Mouse (Mus musculus): ENCODE results near the gene Rflna. TPM values are rescaled to one million over a fixed set of nuclear protein-coding genes. Genes with fewer than 3 reads are reported as not detected.

Gene Rflna
- polyA plus RNA-seq, 1 experiment from 2014 or later: 9.3 TPM

- Histone ChIP-seq H3K36me3 (ENCODE audit: insufficient read depth) (peaks cover 96% of the 10 kb centered on the region), H3K27me3 (ENCODE audit: insufficient read depth, low read length) (no peaks in the 10 kb centered on the region), H3K4me1 (ENCODE audit: insufficient read depth) (no peaks in the 10 kb centered on the region), H3K4me3 (ENCODE audit: low read depth, low read length) (no peak overlapping the region), H3K27ac (ENCODE audit: low read depth) (no peak overlapping the region), H3K9me3 (ENCODE audit: low read depth, low read length) (no peaks in the 10 kb centered on the region), H3K9ac (no peak overlapping the region), H3K4me2 (no peak overlapping the region)
- DNase-seq: no peak
- 91% methylated on average over 8 of the region's 8 CpGs for WGBS
- ATAC-seq (ENCODE audit: insufficient read depth): no peak
- TF ChIP-seq CTCF (IDR thresholded peaks at IDR 0.05; ENCODE audit: low read depth): no peak
Observed at GRCm38 (mm10) chr5:125039377-125040027, 36.5 kb downstream of the Rflna start.

DNA sequence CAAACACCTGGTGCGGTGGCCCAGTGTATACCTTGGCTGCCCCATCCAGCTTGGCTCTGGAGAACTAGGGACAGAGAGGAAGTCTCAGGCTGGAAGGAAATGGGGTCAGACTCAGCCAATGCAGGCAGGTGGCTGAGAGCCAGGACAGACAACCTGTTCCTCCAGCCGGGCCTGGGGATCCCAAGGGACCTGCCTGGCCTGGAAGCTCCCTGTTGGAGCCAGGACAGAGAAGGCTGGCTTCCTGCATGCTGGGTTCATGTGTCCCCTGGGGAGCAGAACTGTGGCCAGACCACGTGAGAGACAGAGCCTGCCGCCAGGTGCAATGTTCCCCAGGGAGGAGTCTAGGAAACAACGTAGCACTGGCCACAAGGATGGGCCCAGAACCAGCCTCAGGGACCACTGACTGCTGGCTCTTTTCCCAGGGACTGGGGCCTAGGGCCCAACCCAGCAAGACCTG is 37.1 kb downstream of the Rflna start:
- H3K27me3 ChIP-seq (ENCODE audit: insufficient read depth, low read length): no peaks in the 10 kb centered on the region
- no peak overlapping the region for H3K4me3 ChIP-seq (ENCODE audit: low read depth, low read length)
- ATAC-seq (ENCODE audit: insufficient read depth) (no peak), DNase-seq (peak; percentile 32)
- 75% methylated on average over 5 of the region's 5 CpGs for WGBS
- TF ChIP-seq CTCF (IDR thresholded peaks at IDR 0.05; ENCODE audit: low read depth): no peak
- H3K4me1 ChIP-seq (ENCODE audit: insufficient read depth): no peaks in the 10 kb centered on the region
- no peak overlapping the region for H3K9ac ChIP-seq
- H3K9me3 ChIP-seq (ENCODE audit: low read depth, low read length): no peaks in the 10 kb centered on the region
- H3K36me3 ChIP-seq (ENCODE audit: insufficient read depth): peaks cover 96% of the 10 kb centered on the region
- H3K4me2 ChIP-seq: no peak overlapping the region
- H3K27ac ChIP-seq (ENCODE audit: low read depth): no peak overlapping the region

DNA sequence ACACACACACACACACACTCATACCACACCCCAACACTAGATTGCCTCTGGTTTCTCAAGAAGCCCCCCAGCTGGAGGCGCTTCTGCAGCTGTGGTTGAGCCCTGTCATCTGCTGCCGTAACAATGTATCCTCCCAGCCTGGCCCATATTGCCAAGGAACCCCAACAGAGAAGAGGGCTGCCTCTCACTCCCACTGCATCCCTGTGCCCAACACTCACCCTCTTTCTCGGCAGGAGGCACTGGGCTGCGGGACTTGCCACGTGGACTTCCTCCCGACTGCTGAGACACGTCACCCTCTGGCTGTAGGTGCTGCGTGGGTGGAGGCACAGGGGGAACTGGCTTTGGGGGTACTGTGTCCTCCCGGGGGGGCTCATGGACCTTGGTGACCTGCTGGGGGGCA is 38.6 kb downstream of the Rflna start:
- H3K36me3 ChIP-seq (ENCODE audit: insufficient read depth): peaks cover 96% of the 10 kb centered on the region
- no peak overlapping the region for H3K4me3 ChIP-seq (ENCODE audit: low read depth, low read length)
- DNase-seq (no peak), ATAC-seq (ENCODE audit: insufficient read depth) (no peak)
- TF ChIP-seq CTCF (IDR thresholded peaks at IDR 0.05; ENCODE audit: low read depth): no peak
- H3K4me1 ChIP-seq (ENCODE audit: insufficient read depth): no peaks in the 10 kb centered on the region
- H3K4me2 ChIP-seq: no peak overlapping the region
- peak overlapping the region; percentile 26; the same call in 1 of the 2 replicates for H3K9ac ChIP-seq
- no peak overlapping the region for H3K27ac ChIP-seq (ENCODE audit: low read depth)
- WGBS: 80% methylated on average over 9 of the region's 9 CpGs
- H3K27me3 ChIP-seq (ENCODE audit: insufficient read depth, low read length): no peaks in the 10 kb centered on the region
- H3K9me3 ChIP-seq (ENCODE audit: low read depth, low read length): no peaks in the 10 kb centered on the region

DNA sequence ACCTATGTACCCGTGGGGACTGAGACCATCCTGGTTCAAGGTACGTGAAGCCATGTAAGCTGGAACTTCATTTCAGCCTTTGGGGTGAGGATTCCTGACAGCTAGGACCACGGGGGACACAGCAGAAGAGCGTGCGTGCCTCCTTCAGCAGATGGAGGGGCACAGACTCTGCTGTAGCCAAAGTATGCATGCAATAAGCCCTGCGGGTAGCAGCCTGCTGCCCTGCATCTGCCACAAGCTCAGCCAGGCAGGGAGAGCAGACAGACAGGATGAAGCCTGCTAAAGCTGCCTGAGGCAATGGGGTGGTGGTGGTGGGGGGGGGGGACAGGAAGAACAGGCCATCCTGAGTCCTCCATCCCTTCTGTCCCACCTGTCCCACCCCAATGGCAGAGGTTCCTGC is 40.4 kb downstream of the Rflna start:
- Histone ChIP-seq H3K9me3 (ENCODE audit: low read depth, low read length) (no peaks in the 10 kb centered on the region), H3K27me3 (ENCODE audit: insufficient read depth, low read length) (no peaks in the 10 kb centered on the region), H3K9ac (no peak overlapping the region), H3K36me3 (ENCODE audit: insufficient read depth) (peaks cover 96% of the 10 kb centered on the region), H3K27ac (ENCODE audit: low read depth) (no peak overlapping the region), H3K4me2 (no peak overlapping the region), H3K4me1 (ENCODE audit: insufficient read depth) (no peaks in the 10 kb centered on the region), H3K4me3 (ENCODE audit: low read depth, low read length) (no peak overlapping the region)
- DNase-seq (no peak), ATAC-seq (ENCODE audit: insufficient read depth) (no peak)
- WGBS: 88% methylated on average over 6 of the region's 6 CpGs
- TF ChIP-seq CTCF (IDR thresholded peaks at IDR 0.05; ENCODE audit: low read depth): no peak

DNA sequence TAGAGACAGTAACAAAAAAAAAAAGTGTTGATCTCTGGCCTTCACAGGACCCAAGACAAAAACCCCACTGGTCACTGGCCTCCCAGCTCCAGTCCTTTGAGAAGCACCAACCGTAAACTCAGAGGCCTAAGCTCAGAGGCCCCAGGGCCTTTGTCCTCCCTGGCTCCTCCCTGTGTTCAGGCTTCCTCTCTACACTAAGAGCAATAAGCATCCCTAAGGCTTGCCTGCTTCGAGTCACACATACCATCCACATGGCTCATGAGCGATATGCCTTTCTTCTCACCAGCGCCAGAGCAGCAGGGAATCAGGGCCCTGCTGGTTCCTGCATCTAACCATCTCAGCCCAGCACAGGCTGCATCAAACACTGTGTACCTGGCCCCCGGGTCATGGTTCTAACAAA is 42.2 kb downstream of the Rflna start:
- DNase-seq: no peak
- no peaks in the 10 kb centered on the region for H3K4me1 ChIP-seq (ENCODE audit: insufficient read depth)
- H3K27me3 ChIP-seq (ENCODE audit: insufficient read depth, low read length): no peaks in the 10 kb centered on the region
- no peak for ATAC-seq (ENCODE audit: insufficient read depth)
- H3K4me3 ChIP-seq (ENCODE audit: low read depth, low read length): no peak overlapping the region
- no peak overlapping the region for H3K27ac ChIP-seq (ENCODE audit: low read depth)
- 77% methylated on average over 5 of the region's 5 CpGs for WGBS
- no peak for TF ChIP-seq CTCF (IDR thresholded peaks at IDR 0.05; ENCODE audit: low read depth)
- H3K9me3 ChIP-seq (ENCODE audit: low read depth, low read length): no peaks in the 10 kb centered on the region
- H3K4me2 ChIP-seq: no peak overlapping the region
- H3K9ac ChIP-seq: no peak overlapping the region
- H3K36me3 ChIP-seq (ENCODE audit: insufficient read depth): peaks cover 96% of the 10 kb centered on the region

- Histone ChIP-seq H3K27ac (ENCODE audit: low read depth) (no peak overlapping the region), H3K4me2 (no peak overlapping the region), H3K9ac (no peak overlapping the region), H3K27me3 (ENCODE audit: insufficient read depth, low read length) (no peaks in the 10 kb centered on the region), H3K9me3 (ENCODE audit: low read depth, low read length) (no peaks in the 10 kb centered on the region), H3K4me3 (ENCODE audit: low read depth, low read length) (no peak overlapping the region), H3K36me3 (ENCODE audit: insufficient read depth) (peaks cover 96% of the 10 kb centered on the region), H3K4me1 (ENCODE audit: insufficient read depth) (no peaks in the 10 kb centered on the region)
- no peak for TF ChIP-seq CTCF (IDR thresholded peaks at IDR 0.05; ENCODE audit: low read depth)
- DNase-seq: no peak
- ATAC-seq (ENCODE audit: insufficient read depth): no peak
- WGBS: 47% methylated on average over 5 of the region's 5 CpGs
Observed at GRCm38 (mm10) chr5:125046436-125046835, 43.4 kb downstream of the Rflna start.

DNA sequence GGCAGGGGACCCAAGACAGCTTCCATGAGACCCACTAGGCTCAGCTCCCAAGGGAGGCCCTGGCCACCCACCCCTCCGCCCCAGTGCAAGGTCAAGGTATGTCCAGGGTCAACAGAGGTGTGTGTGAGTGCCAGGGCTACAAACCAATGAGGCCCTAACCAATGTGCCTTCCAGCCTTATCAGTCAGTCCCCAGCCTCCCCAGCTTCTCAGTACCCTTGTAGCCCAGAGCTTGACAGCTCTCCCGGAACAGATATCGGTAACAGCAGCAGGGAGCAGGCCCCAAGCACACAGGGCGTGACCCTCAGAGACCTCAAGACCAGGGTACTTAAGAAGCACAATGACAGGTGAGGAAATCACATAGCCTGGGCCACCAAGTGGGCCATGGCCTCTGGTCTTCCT is 46.5 kb downstream of the Rflna start:
- no peak overlapping the region for H3K4me2 ChIP-seq
- no peaks in the 10 kb centered on the region for H3K27me3 ChIP-seq (ENCODE audit: insufficient read depth, low read length)
- no peak overlapping the region; the same call in 1 of the 2 replicates for H3K9ac ChIP-seq
- TF ChIP-seq CTCF (IDR thresholded peaks at IDR 0.05; ENCODE audit: low read depth): no peak
- peaks cover 15% of the 10 kb centered on the region; the same call in 1 of the 2 replicates for H3K4me1 ChIP-seq (ENCODE audit: insufficient read depth)
- no peak overlapping the region for H3K4me3 ChIP-seq (ENCODE audit: low read depth, low read length)
- no peak for DNase-seq
- H3K36me3 ChIP-seq (ENCODE audit: insufficient read depth): peaks cover 92% of the 10 kb centered on the region
- 0 out of 2 replicates have a peak overlapping the region, but pooled peaks have one; percentile 24 for H3K27ac ChIP-seq (ENCODE audit: low read depth)
- H3K9me3 ChIP-seq (ENCODE audit: low read depth, low read length): no peaks in the 10 kb centered on the region
- WGBS: 76% methylated on average over 4 of the region's 4 CpGs
- no peak for ATAC-seq (ENCODE audit: insufficient read depth)

Measured in lung, embryonic 14.5 days (tissue).